Mouse (Mus musculus) brain, embryonic 14.5 days (tissue): Measurements from ENCODE around the gene Ndrg3.

ENCODE experiments used
- CTCF ChIP-seq: fragments of 200-500 bp; IDR thresholded peaks from 2 replicates; pipeline ENCODE4 v1.5.1; 2012; ENCODE audit warnings: inconsistent platforms, mild to moderate bottlenecking, moderate library complexity, borderline replicate concordance; ENCODE audit not compliant: insufficient read depth, insufficient read length; ENCODE audit errors: extremely low read depth
- POLR2A ChIP-seq: fragments of 200-500 bp; IDR thresholded peaks from 2 replicates; pipeline ENCODE4 v1.6.1; 2012; ENCODE audit warnings: mild to moderate bottlenecking, inconsistent platforms, borderline replicate concordance; ENCODE audit not compliant: poor library complexity, insufficient read depth, insufficient read length, severe bottlenecking; ENCODE audit errors: extremely low read depth

- TF ChIP-seq CTCF: no peak
- TF ChIP-seq POLR2A: no peak
Observed at GRCm38 (mm10) chr2:156956306-156956705, 35.5 kb downstream of the Ndrg3 start.
